Mouse (Mus musculus) C2C12 (cell line): Measurements from ENCODE around the gene Ell3.

Experiments
- CEBPB ChIP-seq: IDR thresholded peaks from one replicate; pipeline ENCODE4 v1.6.1; 2011; ENCODE audit warnings: low read depth, mild to moderate bottlenecking, control low read depth, moderate library complexity
- CTCF ChIP-seq: IDR thresholded peaks from one replicate; pipeline ENCODE4 v1.5.1; 2011; ENCODE audit not compliant: control insufficient read depth, insufficient read depth, insufficient read length
- MAX ChIP-seq: IDR thresholded peaks from one replicate; pipeline ENCODE4 v1.6.1; 2011; ENCODE audit warnings: mild to moderate bottlenecking, control low read depth
- USF1 ChIP-seq: IDR thresholded peaks from one replicate; pipeline ENCODE4 v1.6.1; 2011; ENCODE audit warnings: low read depth, mild to moderate bottlenecking, control low read depth, moderate library complexity

DNA sequence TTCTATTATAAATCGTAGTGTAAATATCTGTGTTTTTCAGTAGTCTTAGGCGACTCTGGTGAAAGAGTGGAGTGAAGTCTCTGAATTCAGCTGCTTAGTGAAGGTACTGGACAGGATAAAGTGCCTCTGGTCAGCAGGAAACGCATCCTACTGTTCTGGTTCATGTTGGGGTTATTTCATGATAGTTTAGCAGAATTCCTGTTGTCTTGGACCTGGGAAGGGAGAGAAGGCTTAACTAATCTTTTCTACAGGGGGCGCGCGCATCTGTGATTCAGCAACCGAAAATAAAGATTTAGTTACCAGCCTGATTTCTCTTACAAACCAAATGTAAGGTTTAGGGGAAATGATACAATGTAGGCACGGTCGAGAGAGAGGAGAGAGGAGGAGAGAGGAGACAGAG lies 4.1 kb upstream of the Ell3 start:
- TF ChIP-seq CTCF (no peak), CEBPB (no peak), MAX (no peak), USF1 (no peak)
